Mouse (Mus musculus): ENCODE data around the gene Samd15. TPM values are rescaled to one million over a fixed set of nuclear protein-coding genes. Genes with fewer than 3 reads are reported as not detected.

Samd15 gene
- polyA plus RNA-seq, 2 experiments from 2014 or later = 5.3 TPM; not detected in 1

GRCm38 (mm10) chr12:87236882-87237483 is 37.5 kb downstream of the Samd15 start:
- ATAC-seq = peak; percentile 72

GRCm38 (mm10) chr12:87238632-87239031 is 39.1 kb downstream of the Samd15 start, which contains the start of gene Noxred1:
Gene Noxred1, minus strand, starts transcription at chr12:87238732.
- ATAC-seq = no peak

DNA sequence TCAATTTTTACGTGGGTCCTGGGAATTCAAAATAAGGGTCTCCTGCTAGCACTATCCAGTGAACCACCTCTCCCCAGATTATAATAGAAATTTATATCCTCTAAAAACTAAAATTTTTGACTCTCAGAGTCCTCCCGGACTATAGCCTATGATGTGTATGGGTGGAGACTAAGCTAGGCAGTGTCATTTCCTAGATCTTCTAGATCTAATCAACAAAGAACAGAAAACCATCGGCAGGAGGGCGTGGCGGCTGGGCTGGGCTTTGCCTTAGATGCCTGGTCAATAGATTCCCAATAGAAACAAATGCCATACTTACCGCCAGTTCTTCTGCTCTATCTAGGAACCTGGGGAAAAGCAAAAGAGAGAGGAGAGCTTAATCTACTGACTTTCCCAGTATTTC is 50.6 kb downstream of the Samd15 start:
- no peak for ATAC-seq

GRCm38 (mm10) chr12:87253878-87254277 is 54.4 kb downstream of the Samd15 start:
- no peak for ATAC-seq

DNA sequence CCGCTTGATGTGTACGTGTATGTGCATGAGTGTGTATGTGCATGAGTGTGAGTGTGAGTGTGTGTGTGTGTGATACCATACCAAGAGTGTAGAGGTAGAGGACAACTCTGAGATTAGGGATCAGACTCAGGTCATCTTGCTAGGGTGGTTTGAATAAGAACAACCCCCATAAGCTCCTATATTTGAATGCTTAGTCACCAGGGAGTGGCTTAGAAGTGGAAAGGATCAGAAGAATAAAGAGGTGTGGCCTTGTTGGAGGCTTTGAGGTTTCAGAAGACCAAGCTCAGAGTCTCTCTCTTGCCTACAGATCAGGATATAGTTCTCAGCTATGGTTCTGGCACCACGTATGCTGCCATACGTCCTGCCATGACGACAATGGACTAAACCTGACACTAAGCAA is 57.1 kb downstream of the Samd15 start:
- ATAC-seq = no peak

GRCm38 (mm10) chr12:87260562-87260961 is 61.0 kb downstream of the Samd15 start:
- no peak for ATAC-seq

Other genes starting within 250 kb of the Samd15 start
- gene Zdhhc22, start 209.3 kb upstream of the Samd15 start, polyA plus RNA-seq (2017; shearing (Covaris generic)) = under 1 TPM in 1 of 2 experiments, not detected in 1; 0.36 TPM
- gene Tmem63c, start 178.4 kb upstream of the Samd15 start, polyA plus RNA-seq (2017; shearing (Covaris generic)) = 1 to 10 TPM in 1 of 2 experiments, under 1 TPM in 1; 0.54 to 1.1 TPM
- gene Ngb, start 97.2 kb upstream of the Samd15 start, polyA plus RNA-seq (2017; shearing (Covaris generic)) = not detected
- gene Gstz1, start 52.6 kb upstream of the Samd15 start, polyA plus RNA-seq (2017; shearing (Covaris generic)) = 10 to 100 TPM; 13.8 to 21.4 TPM
- gene Pomt2, start 51.8 kb upstream of the Samd15 start, polyA plus RNA-seq (2017; shearing (Covaris generic)) = 1 to 10 TPM in 1 of 2 experiments, under 1 TPM in 1; 0.89 to 1.1 TPM
- 1 to 10 TPM; 2.2 to 3.4 TPM for gene Tmed8, start 731 bp downstream of the Samd15 start, polyA plus RNA-seq (2017; shearing (Covaris generic))
- 1 to 10 TPM in 1 of 2 experiments, under 1 TPM in 1; 0.73 to 1.5 TPM for gene Noxred1, start 39.0 kb downstream of the Samd15 start, polyA plus RNA-seq (2017; shearing (Covaris generic))
- 10 to 100 TPM; 42.1 to 55.2 TPM for gene Vipas39, start 66.5 kb downstream of the Samd15 start, polyA plus RNA-seq (2017; shearing (Covaris generic))
- gene Ahsa1, start 66.8 kb downstream of the Samd15 start, polyA plus RNA-seq (2017; shearing (Covaris generic)) = 100 to 1,000 TPM; 146 to 154 TPM
- gene Ism2, start 100.0 kb downstream of the Samd15 start, polyA plus RNA-seq (2017; shearing (Covaris generic)) = not detected
- 10 to 100 TPM; 56.8 to 71.9 TPM for gene Sptlc2, start 188.6 kb downstream of the Samd15 start, polyA plus RNA-seq (2017; shearing (Covaris generic))
- gene Slirp, start 244.2 kb downstream of the Samd15 start, polyA plus RNA-seq (2017; shearing (Covaris generic)) = 100 to 1,000 TPM in 1 of 2 experiments, 10 to 100 TPM in 1; 63.8 to 113 TPM
- gene Alkbh1, start 244.3 kb downstream of the Samd15 start, polyA plus RNA-seq (2017; shearing (Covaris generic)) = 10 to 100 TPM; 63.6 to 82.0 TPM